Mouse (Mus musculus): Measurements from ENCODE around the gene Sos1.

DNA sequence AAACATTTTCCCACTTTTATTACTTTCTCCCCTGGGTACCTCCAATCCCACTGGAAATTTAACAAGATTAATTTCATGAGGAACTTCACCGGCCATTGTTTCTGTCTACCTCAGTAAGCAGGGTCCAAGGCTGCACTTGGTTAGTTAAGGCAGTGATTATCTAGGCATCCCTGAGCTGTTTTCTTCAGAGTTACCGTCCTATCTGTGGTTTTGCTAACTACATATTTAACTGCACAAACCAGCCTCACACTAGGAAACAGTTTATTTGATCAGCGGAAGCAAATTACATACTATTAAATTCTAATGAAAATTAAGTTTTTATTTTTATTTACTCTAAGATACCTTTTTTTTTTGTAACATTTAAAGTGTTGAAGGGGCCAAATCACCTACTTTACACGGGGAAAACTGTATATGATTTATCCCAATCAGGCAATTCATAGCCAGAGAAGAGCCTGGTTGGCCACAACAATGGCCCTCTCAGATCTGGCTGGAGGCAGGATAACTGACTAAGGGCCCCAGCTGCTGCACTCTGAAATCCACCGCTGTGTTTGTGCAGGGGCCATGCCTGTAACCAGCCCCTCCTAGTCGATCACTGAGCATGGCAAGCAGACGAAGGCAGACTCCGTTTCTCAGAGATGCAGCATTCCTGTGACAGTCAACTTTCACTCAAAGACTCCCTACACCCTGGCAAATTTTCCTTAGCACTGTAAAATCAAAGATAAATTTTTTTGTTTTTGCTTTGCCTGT, 9.0 kb downstream of the Sos1 start:
- TF ChIP-seq EP300 (IDR thresholded peaks at IDR 0.05; ENCODE audit: insufficient read depth, low read depth, low read length) (no peak), CTCF (IDR thresholded peaks at IDR 0.05) (no peak)
